Mouse (Mus musculus) ES-E14 (cell line): ENCODE measurements around the gene Col4a4.

Experiments used
- HCFC1 ChIP-seq: IDR thresholded peaks from 2 replicates; pipeline ENCODE4 v1.6.1; 2012; ENCODE audit warnings: low read length, inconsistent platforms, borderline replicate concordance; ENCODE audit not compliant: insufficient read depth
- MAFK ChIP-seq: IDR thresholded peaks from 2 replicates; pipeline ENCODE4 v1.6.1; 2014; ENCODE audit warnings: mild to moderate bottlenecking, low read depth, low read length, inconsistent platforms; ENCODE audit not compliant: insufficient read depth

- TF ChIP-seq HCFC1, result no peak
- TF ChIP-seq MAFK, result no peak
These were observed 48.0 kb upstream of the Col4a4 start for GRCm38 (mm10) chr1:82634545-82635253.
